Mouse (Mus musculus): Measurements from ENCODE around the gene Rbfox1.

Gene Rbfox1

DNA sequence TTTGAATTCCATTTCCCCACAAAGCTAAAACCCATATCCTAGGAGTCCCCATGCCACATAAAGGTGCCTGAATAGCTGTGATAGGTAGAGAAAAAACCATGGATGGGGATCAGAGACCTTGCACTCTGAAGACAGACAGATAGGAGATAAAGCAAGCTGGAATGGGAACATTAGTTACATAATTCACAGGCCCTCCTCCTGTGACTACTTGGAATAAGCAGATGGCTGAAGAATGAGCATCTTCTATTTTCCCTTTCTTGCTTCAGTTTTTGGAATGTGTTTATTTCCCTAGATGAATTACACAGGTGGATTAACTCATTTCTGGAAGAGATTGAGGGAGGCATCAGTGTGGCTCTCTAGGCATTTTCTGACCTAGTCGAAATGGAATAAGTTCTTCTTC, 672.6 kb downstream of the Rbfox1 start:
- no peak; the same call in 1 of the 2 replicates for ATAC-seq (ENCODE audit: insufficient number of reproducible peaks, low FRiP score, low TSS enrichment)

DNA sequence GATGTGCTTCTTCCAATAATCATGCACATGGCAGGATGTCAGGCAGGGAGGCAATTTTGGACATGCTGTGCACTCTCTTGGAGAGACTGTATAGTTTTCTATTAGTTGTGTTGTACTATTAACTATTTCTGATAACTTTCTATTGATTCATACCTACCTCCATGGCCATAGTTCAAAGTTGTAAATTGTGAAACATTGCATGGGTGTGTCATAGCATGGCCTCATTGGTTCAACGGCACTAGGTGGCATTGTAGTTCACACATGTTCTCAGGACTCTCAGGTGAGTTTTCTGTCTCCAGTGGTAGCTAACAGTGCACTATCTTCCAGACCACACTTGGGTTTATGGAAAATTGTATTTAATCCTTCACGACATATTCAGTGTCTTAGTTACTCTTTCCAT, 699.5 kb downstream of the Rbfox1 start:
- ATAC-seq (ENCODE audit: insufficient number of reproducible peaks, low FRiP score, low TSS enrichment): no peak

DNA sequence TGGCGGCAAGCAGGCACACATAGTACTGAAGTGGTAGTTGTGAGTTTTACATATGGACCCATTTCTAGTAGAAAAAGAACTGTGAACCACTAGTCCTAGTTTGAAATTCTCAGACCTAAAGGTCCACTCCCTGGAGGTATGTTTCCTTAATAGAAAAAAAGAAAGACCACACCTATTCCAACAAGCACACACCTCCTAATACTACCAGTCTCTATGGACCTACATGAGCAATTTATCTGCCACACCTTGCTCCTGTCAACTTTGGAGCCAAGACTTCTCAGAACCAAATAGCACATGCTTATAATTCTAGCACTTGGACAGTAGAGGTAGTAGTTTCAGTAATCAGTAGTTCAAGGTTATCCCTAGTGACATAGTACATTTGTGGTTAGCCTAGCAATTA, 700.0 kb downstream of the Rbfox1 start:
- no peak for ATAC-seq (ENCODE audit: insufficient number of reproducible peaks, low FRiP score, low TSS enrichment)

DNA sequence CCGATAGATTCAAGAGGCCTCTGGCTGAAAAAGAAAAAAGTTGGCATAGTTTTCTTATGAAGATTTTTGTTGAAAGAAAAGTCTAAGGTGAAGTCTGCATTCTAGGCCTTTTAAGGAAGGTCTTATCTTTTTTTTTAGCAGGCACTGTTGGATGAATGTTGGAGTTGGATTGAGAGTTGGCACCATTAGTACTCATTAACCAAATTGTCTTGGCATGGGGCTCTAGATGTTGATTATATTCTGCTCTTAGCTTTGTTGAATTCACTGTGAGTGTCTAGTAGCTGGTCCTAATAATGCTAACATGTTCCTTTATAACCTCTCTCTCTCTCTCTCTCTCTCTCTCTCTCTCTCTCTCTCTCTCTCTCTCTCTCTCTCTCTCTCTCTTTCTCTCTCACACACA, 731.4 kb downstream of the Rbfox1 start:
- ATAC-seq (ENCODE audit: insufficient number of reproducible peaks, low FRiP score, low TSS enrichment): no peak

DNA sequence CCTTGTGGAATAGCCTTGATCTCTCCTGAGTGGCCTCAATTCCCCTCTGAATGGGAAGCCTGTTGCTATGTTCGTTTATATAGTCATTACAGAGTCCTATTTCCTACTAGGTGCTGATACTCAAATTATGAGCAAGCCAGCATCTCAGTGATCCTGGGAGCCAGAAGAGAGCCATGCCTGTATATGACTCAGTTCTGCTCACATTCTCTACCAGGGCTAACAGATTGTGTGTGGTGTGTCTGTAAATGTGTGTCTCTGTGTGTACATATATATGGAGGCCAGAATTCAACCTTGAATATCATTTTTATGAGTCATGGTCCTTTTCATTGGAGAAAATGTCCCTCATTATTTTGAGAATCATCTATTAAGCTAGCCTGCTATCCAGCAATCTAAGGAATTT, 755.2 kb downstream of the Rbfox1 start:
- ATAC-seq (ENCODE audit: insufficient number of reproducible peaks, low FRiP score, low TSS enrichment): no peak

DNA sequence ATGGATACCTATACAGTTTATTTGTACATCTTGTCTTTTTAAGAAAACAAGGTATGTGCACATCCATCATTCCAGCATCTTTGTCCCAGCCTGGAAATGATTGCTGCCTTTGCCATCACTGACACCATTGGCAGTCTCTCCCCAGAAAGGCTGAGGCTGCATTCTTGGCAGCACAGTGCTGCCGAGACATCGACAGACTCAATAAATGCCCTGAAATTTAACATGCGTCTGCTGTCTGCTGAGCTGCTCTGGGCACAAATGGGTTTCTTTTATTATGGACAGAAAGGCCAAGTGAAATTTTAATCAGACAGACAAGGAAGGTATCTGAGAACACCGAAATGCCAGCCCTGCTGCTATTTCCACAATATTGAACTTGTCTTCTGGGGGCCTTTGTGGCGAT, 761.8 kb downstream of the Rbfox1 start:
- ATAC-seq (ENCODE audit: insufficient number of reproducible peaks, low FRiP score, low TSS enrichment): no peak

DNA sequence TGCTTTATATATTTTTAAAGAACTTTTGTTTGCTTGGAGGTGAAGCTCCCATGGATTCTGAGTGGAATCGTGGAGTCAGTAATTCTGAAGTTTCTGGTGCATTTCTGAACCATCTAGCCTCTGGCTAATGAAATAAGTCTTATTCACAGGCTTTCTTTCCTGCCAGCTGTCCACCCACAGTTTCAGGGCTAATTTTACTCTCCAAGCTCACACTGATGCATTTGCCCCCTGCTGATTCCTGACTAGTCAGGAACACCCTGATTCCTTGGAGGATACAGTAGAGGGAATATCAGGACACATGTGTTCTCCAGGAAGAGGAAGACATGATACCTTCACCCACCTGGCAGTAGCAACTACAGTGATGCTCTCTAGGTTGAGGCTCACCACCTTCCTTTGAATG, 763.6 kb downstream of the Rbfox1 start:
- no peak for ATAC-seq (ENCODE audit: insufficient number of reproducible peaks, low FRiP score, low TSS enrichment)

DNA sequence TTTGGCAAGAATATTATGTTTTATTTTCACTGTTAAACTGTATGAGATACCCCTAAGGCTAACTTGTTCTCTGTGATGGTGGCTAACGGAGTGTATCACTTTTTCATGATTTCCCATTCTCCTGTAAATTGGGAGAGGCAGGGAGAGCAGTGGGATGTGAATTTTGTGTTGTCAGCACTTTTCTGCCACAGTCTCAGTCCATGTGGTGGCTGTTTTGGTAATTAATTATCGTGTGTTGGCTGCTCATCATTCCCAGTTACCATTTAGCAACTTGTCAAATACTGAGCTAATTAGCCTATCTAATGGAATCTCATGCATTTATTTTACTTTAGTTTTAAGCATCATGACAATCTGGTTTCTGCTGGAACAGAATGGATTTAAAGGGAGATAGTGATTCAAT, 773.4 kb downstream of the Rbfox1 start:
- ATAC-seq (ENCODE audit: insufficient number of reproducible peaks, low FRiP score, low TSS enrichment): no peak

DNA sequence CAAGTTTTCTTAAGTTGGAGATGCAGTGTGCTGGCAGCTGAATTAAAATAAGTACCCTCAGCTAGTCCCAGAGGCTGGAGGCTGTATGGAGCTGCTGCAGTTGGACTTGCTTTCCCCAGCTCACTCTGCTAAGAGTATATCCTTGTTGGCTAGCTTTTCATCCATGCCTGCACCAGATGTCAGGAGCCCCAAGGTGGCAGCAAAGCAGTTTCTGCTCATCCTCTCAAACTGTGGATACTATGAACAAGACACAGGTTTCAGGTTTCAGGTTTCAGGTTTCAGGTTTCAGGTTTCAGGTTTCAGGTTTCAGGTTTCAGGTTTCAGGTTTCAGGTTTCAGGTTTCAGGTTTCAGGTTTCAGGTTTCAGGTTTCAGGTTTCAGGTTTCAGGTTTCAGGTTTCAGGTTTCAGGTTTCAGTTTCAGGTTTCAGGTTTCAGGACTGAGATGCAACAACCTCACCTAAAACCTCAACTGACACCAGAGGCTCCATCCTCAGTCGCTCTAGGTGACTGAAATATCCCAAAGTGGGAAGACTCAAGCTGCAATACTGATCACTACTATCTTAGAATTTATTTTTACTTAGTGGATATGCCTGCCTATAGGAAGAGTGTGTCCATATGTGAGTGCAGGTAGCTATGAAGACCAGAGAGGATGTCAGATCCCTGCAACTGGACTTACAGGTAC, 801.1 kb downstream of the Rbfox1 start:
- ATAC-seq (ENCODE audit: insufficient number of reproducible peaks, low FRiP score, low TSS enrichment): no peak

DNA sequence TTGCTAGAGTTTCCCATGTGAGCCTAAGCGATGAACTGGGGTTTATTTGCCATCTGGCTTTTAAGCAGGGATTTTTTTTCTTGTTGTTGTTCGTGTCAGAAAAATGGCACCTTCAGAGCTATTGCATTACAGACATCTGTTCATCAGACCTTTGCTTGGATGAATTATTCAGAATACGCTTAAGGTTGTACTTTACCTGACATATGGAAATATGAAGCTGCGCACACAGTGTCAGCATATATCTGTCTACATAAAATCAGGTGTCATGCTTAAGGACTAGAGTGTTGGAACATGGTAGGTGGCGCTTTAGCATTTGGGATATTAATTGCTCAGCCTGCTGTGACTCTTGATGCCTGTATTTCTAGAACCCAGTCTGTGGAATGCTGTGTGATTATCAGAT, 819.7 kb downstream of the Rbfox1 start:
- ATAC-seq (ENCODE audit: insufficient number of reproducible peaks, low FRiP score, low TSS enrichment): no peak

DNA sequence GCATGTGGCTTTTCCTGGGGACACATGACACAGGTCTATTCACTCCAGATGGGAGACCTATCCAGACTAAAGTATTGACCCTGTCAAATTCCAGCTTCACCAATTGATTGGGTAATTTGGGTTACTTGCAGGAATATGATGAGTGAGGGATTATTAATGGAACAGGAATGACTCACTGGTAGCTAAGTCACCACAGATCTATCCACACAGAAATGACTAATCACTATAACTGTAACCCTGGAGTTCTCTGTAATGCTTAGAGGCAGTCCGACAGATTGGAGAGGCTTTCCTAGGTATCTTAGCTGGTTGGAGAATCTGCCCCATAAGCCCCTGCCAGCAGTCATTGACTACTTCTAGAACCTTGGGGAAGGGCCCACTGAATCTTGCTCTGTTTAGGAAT, 827.2 kb downstream of the Rbfox1 start:
- ATAC-seq (ENCODE audit: insufficient number of reproducible peaks, low FRiP score, low TSS enrichment): no peak

DNA sequence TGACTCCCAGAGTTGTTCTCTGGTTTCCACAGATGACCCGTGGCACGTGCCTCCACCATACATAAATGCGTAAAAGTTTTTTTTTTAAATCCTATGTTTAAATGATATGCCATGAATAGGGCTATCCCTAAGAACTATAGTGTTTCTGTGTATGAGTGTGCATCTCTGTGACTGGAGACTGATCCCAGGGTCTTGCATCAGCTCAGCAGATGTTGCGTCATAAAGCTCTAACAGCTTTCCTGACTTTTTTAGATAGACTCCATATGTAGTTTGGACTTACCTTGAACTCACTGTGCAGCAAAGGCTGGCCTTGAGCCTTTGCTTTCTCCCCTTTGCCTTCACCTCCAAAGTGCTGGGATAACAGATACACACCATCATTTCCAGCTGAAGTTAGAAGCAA, 830.1 kb downstream of the Rbfox1 start:
- ATAC-seq (ENCODE audit: insufficient number of reproducible peaks, low FRiP score, low TSS enrichment): no peak

DNA sequence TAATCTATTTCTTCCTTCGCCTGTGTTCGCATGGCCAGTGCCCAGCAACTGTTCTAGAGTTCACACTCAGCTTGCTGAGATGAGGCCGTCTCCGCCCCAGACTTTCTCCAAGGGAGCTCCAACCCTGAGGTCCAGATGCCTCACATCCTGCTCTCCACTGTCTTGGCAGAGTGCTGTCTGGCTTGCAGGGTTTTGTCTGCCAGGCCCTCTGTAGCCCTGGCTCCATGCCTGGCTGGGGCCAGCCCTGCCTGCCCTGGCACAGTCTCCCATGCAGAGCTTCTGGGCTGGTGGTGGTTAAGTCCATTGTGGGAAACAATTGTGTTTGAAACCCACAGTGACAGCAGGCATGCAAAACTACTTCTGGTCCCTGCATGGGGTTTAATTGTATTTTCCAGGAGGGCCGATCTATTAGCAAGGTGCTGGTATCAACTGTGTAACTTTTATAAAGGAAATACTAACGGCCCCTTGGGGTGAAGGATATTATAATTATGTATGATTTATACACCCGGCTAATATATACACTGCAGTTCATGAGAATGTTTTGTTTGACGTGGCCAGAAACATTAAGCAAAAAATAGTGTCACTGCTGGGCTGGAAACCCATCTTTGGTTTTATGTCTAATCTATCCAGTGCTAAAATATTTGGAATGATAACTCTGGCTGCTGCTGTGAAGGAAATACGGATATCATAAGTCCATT, 831.2 kb downstream of the Rbfox1 start:
- peak; percentile 94 for ATAC-seq (ENCODE audit: insufficient number of reproducible peaks, low FRiP score, low TSS enrichment)

DNA sequence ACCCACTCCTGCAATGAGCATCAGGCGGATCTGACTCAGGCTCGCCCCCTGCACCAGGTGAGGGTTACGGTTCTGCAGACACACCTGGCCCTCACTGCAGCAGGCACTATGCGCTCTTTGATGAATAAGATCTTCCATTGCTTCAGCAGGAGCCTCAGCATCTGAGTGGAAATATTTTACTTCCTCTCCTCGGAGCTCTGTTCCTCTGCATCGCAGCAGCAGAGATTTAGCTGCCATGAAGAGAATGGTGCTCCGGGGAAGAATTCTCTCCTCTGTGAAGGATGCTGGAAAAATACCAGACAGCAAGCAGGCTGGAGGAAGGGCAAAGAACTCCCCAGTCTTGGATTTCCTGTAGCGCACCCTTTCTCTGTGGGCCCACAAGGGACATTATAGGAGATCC, 833.9 kb downstream of the Rbfox1 start:
- ATAC-seq (ENCODE audit: insufficient number of reproducible peaks, low FRiP score, low TSS enrichment): no peak

DNA sequence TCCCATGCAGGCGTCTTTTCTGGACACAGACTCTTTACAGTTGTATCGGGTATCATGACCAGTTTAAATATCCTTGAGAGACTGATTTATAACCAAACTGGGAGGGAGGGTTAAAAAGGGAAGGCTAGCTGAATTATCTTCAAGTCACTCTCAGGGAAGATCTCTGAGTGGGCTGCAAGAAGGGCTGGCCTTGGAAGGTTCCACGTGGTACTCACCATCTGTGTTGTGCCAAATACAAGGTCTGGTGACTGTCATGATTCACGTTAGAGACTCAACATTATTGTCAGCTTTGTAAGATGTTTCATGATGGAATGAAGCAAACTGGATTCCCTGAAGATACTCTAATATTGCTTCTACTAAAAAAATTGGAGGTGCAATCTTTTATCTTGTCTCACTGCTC, 847.5 kb downstream of the Rbfox1 start:
- ATAC-seq (ENCODE audit: insufficient number of reproducible peaks, low FRiP score, low TSS enrichment): no peak

DNA sequence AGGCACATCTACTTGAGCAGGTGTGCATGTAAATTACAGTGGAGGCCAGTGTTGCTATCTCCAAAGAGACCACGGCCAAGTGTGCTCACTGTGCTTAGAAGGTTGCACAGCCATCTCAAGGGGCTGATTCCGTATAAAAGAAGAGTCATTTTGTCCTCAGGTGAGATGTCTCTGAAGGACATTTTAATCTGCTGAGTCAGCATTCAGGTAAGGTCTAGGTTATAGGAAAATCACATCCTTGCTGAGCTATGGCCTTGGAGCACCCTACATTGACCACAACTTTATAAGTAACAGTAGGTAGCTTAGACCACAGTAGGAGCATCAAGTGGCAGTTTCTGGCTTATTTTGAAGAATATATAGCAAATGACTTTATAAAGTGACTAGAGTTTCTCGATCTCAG, 848.3 kb downstream of the Rbfox1 start:
- ATAC-seq (ENCODE audit: insufficient number of reproducible peaks, low FRiP score, low TSS enrichment): no peak

DNA sequence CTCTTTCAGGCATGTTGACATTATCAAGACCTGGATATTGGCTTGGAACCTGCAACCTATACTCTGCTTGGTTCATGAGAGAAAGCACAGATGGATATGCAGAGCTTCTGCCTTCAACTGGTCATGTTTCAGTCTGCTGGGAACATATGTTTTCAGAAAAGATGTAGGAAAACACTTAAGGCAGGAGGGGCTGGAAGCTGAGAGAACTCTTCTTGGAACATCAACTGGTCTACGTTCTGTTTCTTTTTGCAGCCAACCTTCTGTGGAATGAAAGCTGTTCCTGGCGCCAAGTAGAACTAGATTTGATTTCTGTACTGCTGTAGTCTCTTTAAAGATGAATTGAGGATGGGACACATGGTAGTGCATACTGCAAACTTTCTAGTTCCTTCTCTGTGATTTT, 851.4 kb downstream of the Rbfox1 start:
- ATAC-seq (ENCODE audit: insufficient number of reproducible peaks, low FRiP score, low TSS enrichment): no peak

DNA sequence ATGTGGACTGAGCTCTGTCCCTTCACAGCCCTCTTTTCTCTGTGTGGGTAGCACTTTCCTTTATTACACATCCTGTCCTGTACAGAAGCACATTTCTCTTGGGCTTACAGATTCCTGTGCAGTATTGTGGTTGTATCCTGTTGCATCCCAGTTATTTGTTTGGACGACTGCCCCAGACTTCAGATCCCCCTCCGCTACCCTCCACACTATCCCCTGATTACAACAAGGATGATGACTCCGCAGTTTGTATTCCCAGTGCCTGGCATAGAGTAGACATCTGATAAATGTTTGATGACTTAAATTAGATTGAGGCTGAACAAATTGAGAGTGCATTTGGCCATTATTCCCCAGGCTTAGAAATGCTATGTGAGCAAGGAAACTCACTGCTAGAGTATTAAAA, 851.8 kb downstream of the Rbfox1 start:
- ATAC-seq (ENCODE audit: insufficient number of reproducible peaks, low FRiP score, low TSS enrichment): no peak

DNA sequence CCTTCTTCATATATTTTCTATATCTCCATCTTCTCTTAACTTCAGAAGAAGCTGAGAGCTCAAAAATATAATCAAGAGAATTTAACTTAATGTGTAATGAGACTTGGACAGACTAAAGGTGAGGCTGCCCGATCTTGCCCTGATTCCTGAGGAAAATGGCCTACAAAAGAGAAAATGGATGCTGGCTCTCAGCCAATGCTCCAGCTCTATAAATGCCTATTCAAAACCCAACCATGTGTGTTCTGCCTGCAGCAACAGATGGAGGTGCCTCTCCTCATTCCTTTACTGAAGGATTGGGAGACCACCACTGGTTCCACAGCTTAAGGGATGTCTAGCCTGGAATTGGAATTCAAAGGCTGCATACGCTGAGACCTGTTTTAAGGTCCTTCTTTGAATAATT, 861.0 kb downstream of the Rbfox1 start:
- ATAC-seq (ENCODE audit: insufficient number of reproducible peaks, low FRiP score, low TSS enrichment): no peak

DNA sequence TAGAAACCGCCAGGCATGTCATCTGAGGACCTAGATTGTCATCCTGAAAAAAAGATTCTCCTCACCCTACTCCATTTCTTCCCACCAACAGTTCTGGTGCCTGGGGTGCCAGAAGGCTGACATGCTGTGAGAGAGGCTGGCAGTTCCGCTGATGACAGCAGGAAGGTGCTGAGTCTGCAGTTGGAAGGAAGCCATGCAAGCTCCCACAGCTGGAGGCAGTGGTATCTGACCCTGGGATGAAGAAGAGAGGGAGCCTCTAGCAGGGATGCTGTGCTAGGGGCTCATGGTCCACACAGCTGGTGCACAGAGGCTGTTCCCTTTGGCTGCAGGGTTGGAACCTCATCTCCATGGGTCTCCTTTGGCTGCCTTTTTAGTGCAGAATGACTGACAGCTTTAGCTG, 865.3 kb downstream of the Rbfox1 start:
- no peak for ATAC-seq (ENCODE audit: insufficient number of reproducible peaks, low FRiP score, low TSS enrichment)

DNA sequence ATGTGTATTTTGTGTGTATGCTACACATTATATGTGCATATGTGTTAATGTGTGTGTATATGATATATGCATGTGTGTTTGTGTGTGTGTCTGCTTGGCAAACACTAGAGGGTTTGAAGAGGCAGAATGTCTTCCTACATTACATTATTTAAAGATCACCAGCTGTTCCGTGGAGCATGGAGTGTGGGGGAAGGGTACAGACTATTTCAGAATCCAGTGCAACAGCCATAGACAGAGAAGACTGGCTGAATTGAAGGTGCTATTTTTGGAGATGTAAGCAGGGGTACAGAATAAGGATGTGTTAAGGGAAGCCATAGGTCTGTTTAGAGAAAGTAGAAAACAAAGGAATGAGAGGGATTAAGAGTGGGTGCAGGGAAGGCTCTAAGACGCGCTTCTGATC, 869.7 kb downstream of the Rbfox1 start:
- ATAC-seq (ENCODE audit: insufficient number of reproducible peaks, low FRiP score, low TSS enrichment): no peak

DNA sequence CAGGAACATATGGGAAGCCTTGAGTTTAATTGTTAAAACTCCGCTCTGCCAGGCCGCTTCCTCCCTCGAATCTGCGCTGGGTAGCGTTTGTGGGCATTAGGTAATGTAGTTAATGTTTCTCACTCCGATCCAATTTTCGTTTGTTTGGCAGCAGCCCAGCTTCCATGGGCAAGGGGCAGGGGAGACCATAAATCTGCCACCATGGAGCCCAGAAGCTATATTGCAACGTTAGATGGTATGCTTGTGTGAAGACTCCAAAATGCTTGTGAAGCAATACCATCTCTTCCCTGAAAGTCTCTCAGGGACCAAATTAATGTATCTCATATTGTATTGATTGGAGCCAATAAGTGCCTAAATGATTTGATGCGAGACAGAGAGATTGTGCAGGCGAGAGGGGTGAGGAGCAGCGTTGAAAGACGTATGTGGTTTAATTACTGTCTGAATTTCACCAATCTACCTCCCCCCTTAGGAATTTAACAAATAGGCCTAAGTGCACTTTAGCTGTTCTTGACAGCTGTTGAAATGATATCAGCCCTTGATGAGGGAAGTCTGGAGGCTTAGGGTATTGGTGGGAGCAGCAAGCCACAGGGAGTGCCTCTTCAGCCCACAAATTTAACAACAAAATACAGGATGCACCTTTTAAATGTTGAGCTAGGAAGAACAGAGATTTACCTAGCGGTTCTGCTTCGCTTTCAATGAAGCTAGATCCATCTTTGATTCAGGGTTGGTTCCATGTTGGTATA, 884.5 kb downstream of the Rbfox1 start:
- ATAC-seq (ENCODE audit: insufficient number of reproducible peaks, low FRiP score, low TSS enrichment): no peak

Measured in cerebellum, adult (tissue).